Mouse (Mus musculus): ENCODE measurements around the gene Gm20388. TPM values are rescaled to one million over a fixed set of nuclear protein-coding genes. Genes with fewer than 3 reads are reported as not detected.
A peak's percentile ranks its signal among the peaks of the same experiment; 100 is the strongest.

Gm20388 gene
- total RNA-seq, 2 experiments from 2014 or later: 1.3 to 8.5 TPM

DNA sequence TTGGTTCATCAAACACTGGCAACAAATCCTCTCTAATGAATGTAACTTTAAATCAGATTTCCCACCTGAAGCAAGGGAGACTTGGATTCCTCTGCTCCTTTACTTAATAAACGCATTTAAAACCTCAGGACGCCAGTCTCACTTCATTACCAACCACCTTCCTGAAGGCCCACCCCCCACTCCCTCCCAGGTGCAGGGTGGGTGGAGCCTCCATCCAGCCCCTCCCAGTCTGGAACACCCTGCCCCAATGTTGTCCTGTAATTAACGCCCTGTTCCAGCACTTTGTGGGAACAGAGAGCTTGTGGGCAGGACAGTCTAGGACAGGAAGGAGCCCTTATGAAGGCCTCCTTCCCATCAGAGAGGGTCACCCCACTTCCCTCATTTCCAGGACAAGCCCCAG, 1883.5 kb downstream of the Gm20388 start:
- no peak for DNase-seq (ENCODE audit: low spot score in 2 of 2)

DNA sequence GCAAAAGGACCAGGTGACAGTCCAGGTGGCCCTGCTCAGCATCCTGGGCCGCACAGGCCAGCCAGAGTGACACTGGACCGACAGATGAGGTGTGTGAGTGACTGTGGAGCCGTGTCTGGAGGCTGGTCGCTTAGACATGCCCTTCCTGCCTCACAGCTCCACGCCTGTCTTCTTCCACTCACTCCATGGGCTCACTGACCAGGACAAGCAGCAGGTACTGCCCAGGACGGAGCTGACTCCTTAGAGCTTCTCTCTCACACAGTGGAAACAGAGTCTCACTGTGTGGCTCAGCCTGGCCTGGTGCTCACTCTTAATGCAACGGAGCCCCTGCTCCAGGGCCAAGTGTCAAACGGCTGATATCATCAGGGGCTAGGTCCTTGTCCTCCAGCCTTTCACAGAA, 1884.8 kb downstream of the Gm20388 start:
- DNase-seq (ENCODE audit: low spot score in 2 of 2): no peak

DNA sequence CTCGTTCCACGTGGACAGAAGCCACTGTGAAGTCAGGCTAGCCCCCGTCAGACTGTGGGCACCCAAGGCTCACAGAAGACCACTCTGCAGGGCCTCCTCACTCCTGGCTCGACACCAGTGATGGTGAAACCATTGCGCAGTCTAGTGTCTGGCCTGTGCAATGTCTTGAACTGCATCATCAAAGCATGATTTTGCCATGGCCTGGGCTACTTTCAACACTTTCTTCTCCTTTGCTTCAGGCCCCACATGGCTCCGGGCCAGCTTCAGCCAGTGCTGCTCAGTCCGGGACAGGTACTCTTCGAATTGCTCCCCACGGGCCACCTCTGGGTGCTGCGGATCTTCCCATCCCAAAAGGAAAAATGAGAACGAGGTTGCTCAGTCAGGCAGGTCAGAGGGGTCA, 1885.8 kb downstream of the Gm20388 start:
- no peak for DNase-seq (ENCODE audit: low spot score in 2 of 2)

DNA sequence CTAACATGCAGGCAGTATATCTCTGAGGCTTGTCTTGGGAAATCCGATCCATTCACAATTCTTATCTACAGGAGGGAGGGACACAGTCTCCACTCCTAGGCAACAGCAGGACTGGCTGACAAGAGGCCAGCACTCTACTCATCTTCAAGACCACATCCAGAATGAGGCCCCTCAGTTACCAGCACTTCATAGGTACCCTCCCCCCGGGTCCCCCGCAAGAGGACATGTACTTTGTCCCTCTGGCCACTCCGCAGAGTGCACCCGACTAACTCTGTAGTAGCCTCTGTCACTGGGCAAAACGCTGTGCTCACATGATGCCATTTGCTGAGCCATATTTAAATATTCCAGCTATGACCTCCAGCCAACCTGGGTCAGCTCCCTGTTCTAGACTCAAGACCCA, 1887.8 kb downstream of the Gm20388 start:
- DNase-seq (ENCODE audit: low spot score in 2 of 2): no peak

DNA sequence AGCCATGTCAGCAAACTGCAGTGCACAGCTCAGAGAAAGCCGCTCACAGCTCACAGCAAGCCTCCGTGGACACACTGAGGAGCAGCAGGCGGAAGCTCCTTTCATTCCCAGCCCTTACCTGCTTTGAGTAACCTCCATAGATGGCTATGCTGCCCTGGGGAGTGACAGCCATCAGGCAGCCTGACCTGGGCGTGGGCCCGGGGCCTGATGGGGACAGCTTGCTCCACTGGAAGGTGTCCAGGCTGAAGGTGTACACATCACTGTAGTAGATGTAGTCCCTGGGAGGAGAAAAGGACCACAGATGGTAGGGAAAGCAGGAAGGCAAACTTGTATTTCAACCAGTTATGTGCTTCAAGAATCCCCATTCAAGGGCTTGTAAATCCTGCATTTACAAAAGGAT, 1894.2 kb downstream of the Gm20388 start:
- no peak for DNase-seq (ENCODE audit: low spot score in 2 of 2)

DNA sequence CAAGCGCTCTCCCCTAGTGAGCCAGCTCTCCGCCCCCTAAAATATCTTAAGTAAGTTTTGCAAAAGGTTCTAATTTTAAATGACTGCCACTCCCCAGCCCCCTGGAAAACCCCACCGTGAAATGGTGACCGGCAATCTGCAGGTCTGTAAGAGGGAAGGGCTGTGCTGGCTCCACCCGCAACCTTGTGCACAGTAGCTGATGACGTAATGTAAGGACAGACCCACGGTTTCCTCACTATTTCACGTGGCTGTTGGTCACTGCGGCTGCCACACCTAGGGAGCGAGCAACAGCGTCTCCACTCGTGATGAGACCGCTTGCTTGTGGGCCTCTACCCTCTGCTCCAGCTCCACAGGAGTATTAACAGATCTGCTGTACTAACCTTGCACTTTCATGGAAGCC, 1895.5 kb downstream of the Gm20388 start:
- no peak for DNase-seq (ENCODE audit: low spot score in 2 of 2)

DNA sequence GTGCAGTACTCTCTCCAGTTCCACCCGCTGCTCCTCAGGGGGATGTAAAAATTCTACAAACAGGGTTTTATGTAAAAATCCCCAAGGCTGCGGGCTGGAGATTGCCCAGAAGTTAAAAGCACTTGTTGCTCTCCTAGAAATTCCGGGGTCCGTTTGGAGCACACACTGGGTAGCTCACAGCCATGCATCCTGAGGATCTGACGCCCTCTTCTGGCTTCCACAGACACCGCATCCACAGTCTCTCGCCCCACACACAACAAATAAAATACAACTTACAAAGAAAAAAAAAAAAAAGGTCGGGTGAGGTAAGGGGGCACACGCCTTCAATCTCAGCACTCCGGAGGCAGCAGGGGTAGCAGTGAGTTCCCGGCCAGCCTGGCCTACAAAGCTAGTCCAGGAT, 1897.4 kb downstream of the Gm20388 start:
- no peak for DNase-seq (ENCODE audit: low spot score in 2 of 2)

DNA sequence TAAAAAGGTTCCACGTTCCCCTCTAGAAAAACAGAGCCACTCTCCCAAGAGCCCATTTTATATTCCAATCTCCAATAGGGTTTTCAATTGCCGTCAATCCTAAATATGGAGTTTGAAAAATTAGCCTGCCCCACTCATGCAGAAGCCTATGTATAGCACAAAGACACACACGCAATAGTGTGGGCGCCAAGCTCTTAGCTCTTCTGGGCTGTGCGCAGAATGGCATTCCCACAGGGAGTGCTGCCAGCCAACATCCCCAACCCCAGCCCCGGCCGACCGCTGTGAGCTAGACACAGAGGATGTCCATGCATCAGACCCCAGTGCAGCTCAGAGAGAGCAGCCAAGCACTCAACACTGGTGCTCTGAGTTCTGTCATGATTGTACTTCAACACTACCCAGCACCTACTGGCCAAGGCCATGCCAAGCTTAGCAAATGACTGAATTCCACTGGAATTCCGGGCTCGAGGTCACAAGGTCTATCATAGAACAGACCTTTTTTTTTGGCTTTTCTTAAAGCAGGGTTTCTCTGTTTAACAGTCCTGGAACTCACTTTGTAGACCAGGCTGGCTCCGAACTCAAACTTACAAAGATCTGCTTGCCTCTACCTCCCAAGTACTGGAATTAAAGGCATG, 1899.0 kb downstream of the Gm20388 start:
- DNase-seq (ENCODE audit: low spot score in 2 of 2): no peak

DNA sequence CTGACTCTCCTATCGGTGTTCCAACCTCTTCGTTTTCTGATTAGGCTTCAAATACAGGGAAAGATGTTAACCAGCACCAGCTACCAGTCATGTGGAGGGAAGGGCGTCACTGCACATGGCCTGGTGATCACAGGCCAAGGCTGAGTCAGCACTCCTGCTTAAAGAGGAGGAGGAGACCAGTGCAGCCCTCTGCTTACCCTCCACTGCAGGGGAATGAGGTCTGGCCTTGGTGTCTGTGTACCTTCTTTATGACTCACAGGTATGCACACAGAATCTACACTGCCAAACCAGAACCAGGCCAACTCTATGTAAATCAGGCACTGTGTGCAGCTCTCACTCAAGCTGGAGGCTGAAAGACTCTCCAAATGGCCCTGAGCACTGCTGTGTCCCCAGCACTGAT, 1900.9 kb downstream of the Gm20388 start:
- DNase-seq (ENCODE audit: low spot score in 2 of 2): no peak

DNA sequence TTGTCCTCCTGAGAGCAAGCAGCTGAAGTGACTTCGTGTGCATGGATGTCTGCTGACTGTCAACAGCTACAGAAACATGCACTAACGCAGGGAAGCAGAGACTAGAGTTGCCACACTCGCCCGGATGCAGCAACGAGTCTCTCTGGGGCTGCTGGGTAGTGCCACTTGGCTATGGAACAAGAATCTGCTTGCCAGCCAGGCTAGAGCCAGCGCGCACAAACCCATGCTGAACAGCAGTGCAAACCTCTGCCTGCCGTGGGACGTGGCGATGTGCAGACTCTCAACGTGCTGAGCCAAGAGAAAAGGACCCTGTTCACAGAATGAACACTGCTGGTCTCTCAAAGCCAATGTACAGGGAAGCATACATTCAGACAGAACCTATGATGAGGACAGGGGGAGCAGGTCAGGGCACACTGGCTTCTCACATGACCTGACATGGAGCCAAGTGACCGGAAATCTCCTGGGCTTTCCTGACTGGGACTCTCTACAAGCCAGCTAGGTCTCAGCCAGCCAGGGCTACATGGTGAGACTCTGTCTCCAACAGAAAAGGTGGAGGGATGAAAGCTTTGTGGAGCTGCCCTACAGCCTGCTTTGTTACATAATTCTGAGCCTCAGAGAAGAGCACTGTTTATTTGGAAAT, 1901.4 kb downstream of the Gm20388 start:
- DNase-seq (ENCODE audit: low spot score in 2 of 2): no peak

DNA sequence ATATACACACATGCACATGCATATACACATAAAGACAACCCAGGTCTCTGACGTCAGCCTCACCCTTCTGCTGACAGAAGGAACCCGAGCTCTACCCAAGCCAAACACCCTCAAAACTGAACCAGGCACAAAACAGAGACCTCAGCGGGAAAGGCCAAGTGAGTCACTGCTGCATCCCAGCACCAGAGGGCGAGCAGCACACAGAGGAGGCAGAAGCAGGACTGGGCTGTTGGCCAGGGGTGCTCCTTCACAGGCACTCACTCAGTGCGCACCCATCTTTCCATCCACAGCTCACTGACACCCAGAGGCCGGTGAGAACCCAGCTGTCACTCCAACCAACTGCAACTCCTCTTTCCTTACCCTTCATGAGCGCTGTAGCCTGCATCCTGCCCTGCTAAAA, 1907.6 kb downstream of the Gm20388 start:
- DNase-seq (ENCODE audit: low spot score in 2 of 2): peak in 1 of 2 experiments; percentile 13

DNA sequence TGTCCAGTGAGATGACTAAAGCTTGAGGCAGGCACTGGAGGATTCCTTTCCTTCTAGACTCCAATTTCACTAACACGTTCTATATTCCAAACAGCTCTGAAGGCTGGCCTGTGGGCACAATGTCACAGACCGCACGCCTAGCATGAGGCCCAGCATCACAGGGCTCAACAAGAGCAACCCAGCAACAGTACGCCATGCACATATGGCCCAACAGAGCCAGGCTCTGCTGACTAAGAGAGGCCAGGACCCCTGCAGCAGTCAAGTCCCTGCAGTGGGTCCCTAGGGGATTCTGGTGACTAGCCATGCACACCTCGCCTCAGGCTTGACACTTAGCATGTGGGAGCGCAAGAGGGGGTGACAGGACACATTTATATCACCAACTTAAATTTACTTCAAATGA, 1910.2 kb downstream of the Gm20388 start:
- peak in 1 of 2 experiments; percentile 12 for DNase-seq (ENCODE audit: low spot score in 2 of 2)

DNA sequence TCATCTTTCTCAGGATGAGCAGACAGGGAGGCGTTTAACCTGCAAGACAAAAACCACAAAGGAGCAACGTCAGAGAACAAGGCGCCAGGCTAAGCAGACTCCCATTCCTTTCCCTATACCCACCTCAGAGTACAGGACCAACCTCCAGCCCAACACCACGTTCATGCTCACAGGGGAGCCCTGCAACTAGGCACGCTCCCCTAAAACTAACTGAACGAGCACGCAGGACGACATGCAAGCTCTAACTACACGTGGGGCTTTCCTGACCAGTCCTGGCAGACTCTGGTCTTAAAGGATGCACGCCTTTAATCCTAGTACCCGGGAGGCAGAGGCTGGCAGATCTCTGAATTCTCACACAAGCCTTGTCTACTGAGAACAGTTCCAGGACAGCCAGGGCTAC, 1910.7 kb downstream of the Gm20388 start:
- peak in 1 of 2 experiments; percentile 13 for DNase-seq (ENCODE audit: low spot score in 2 of 2)

DNA sequence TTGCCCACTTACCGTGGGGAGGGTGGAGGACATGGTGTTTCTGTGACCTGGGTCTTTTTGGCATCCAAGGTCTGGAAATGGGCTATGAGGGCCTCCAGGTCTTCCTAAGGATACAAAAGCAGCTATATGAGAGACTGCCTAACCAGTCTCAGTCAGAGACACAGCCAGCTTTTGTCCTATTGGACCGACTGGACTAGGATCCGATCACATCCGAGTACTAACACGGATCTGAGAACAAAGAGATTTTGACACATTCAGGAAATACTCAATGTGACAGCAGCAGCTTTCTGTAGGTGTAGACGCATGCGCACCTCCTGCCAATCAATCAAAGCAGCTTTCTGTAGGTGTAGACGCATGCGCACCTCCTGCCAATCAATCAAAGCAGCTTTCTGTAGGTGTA, 1911.1 kb downstream of the Gm20388 start:
- DNase-seq (ENCODE audit: low spot score in 2 of 2): no peak

DNA sequence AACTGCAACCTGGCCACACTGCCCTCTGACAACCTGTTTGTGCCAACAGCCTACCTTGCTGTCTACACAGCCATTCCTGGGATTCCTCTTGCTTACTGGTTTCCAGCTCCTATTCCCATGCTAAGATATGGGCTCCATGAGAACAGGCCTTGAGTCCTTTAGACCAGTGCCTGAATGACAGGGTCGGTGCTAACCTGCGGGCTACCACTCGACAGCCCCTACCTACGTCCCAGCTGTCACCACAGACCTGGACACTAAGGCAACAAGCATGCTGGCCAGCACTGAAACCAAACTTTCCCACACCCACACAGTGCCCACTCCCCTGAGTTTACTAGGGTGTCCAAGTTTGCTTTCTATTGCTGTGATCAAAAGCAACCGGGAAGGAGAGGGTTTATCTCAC, 1917.1 kb downstream of the Gm20388 start:
- no peak for DNase-seq (ENCODE audit: low spot score in 2 of 2)

DNA sequence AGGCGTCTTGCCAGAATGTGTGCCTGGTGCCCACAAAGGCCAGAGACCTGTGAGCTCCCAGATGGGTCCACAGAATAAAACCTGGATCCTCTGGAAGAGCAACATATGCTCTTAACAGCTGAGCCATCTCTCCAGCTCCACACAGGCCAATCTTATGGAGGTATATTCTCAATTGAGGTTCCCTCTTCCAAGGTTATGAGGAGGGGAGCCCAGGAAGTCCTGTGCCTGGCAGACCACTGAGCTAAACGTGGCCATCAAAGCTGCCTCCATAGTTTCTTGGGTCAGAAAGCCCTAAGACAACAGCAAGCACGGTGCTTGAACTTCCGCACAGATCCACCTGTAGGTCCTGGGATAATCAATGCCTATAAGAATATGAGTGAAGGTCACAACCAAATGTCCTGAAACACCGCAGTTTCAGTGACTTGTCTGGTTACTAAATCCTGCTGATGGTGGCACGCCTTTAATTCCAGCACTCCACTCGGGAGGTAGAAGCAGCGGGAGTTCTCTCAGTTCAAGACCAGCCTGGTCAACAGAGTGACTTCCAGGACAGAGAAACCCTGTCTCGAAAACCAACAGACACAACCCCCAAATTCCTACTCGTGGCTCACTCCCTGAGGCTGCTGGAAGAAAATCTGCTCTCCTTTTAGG, 1917.9 kb downstream of the Gm20388 start:
- DNase-seq (ENCODE audit: low spot score in 2 of 2): peak in 1 of 2 experiments; percentile 16

DNA sequence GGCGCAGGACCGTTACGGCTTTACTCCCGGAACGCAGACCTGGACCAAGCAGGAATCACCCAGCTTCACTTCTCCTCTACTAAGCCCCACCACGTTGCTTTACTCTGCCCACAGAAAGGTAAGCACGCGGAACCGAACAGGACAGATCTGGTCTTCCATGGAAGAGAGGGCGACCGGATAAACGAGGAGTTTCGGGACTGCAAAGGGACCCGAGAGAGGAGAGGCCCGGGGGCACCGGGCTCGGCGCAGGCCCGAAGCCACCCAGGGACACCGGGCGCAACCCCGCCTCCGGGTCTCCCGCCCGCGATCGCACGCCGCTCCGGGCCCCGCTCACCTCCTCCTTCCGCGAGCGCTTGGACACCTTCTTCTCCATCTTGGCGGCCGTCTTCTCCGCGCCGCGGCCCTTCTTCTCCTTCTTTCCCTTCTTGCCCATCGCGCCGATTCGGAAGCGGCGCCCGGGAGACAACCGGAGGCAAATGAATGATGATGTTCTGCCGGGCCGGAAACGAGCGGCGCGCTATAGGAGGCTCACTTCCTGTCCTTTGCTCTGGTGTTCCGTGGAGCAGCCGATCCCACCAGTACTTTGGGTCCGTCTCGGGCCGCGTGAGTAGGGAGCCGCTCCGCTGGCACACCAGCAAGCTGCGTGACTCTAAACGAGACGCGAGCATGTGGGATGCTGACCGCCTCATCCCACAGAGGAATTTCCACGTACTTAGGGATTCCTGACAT, 1918.6 kb downstream of the Gm20388 start, which contains the start of gene Klhdc4:
TSS of gene Klhdc4 (minus strand) at position 522 of the 729 bp plus-strand sequence.
- DNase-seq (ENCODE audit: low spot score in 2 of 2): peak; percentile 88

DNA sequence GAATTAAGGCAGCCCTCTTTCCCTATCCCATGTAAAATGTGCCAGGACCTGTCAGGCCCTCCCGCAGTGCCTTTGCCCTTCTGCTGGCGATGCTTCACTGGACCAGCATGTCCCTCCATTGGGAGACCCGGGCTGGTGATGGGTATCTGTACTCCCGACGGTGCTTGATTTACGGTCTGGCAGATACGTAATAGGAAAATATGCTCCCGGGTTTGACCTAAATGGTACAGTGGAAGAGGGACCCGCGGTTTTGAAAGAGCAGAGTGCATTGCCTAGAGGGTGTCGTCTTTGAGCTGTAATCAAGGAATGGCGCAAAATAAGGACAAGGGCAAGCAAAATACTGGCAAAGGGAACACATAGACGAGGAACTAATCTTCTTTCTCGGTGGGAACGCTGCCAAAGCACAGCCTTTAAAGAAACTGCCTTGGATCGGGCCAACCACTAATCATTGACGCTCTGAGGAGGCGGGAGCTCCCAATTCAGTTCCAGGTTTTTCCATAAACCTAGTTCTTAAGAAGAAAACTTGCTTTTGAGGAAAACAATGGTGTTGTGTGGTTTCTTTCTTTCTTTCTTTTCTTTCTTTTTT, 1919.2 kb downstream of the Gm20388 start:
- peak in 1 of 2 experiments; percentile 48 for DNase-seq (ENCODE audit: low spot score in 2 of 2)

DNA sequence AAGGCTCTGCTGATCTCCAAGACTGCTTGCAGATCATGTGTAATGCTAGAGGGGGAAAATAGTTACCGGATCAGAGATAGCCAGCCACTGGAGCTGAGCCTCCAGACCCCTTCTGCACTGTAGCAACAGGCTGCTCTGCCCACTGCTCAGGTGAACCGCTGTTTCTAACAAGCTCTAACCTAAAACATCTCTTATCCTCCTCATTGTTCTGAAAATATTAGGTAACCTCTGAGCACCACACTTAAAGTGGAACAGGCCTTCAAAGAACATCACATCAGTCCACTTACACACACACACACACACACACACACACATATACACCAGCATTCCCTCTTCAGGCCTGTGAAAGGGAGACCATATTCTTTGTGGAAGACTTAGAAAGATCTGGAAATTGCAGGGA, 1921.4 kb downstream of the Gm20388 start:
- peak in 1 of 2 experiments; percentile 5 for DNase-seq (ENCODE audit: low spot score in 2 of 2)

DNA sequence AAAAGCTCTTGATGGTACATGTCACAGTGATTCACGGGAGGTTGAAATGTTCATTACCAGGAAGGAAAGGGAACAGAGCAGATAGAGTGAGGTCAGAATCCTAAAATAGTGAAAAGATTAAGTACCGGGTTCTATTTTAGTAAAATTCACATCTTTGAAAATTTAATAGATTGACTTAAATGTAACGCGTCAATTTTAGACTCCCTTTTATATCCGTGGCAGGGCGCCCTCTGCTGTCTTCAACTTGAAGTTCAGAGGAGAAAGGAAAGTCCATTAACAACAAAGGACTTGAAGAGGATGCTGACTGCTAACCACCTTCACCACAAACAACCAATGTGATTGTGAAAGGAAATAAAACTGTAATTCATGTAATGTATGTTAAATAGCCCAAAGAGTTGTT, 1921.9 kb downstream of the Gm20388 start:
- peak; percentile 65 to 71 for DNase-seq (ENCODE audit: low spot score in 2 of 2)

DNA sequence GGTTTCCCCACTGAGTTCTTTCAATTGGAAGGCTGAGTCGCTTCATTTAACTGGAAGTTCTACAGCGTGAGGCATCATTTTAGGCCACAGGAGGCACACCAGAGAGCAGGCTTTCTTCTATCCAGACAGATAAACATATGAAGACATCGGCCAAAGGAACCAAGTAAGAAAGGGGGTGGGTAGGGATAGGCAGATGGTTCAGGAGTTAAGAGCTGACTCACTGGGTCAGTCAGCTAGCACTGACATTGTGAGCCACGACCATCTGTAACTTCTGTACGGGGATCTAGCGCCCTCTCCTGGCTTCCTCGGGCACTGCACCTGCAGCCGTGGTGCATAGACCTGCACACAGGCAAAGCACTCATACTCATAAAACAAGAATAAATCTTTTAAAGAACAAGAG, 1930.6 kb downstream of the Gm20388 start:
- DNase-seq (ENCODE audit: low spot score in 2 of 2): peak; percentile 59 to 69

All from adrenal gland, adult 18-20 months (tissue).